Mouse (Mus musculus): ENCODE measurements around the gene Gabarapl2. TPM values are rescaled to one million over a fixed set of nuclear protein-coding genes. Genes with fewer than 3 reads are reported as not detected.

Gene Gabarapl2
- polyA plus RNA-seq, 1 experiment from 2014 or later, result 525 TPM

DNA sequence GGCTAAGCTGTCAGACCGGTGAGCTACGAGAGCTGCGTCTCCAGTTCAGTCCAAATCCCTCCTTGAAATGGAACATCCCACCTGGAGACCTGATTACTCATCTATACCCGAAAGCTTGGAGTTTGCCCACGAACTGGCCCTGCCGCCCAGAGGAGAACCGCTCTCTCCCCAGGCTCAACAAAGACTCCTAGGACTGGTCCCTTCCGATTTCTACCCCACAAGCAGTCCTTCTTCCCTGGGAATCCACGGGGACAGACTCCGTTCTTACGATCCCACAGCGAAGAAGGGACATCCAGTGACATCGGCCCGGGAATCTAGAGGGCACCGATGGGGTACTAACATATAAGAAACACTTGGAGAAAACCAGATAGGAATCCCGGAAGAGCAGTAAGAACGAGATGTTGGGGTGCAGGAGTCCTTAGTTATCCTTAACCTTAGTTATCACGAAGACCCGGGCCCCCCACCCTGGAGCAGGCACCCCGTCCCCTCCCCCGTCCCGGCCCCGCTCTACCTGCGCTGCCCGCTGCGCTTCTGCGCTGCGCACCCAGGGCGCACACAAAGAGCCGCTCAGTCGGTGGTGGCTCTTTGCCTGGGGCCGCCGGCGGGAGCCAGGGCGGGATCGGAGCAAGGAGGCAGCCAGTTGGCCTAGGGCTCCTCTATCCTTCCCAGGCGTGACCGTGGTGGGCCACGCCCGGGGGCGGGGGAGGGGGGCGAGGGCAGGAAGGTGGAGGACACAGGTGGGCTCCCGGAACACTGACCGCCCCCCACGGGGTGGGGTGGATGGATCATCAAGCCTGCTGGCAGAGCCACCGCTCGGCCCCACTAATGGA is 30.7 kb upstream of the Gabarapl2 start, which contains the start of gene Chst5:
TSS of gene Chst5 (minus strand) at position 827 of the 830 bp plus-strand sequence.
- ATAC-seq (peak; percentile 50; the same call in 1 of the 2 replicates), DNase-seq (ENCODE audit: low spot score) (peak; percentile 53)
- H3K27ac ChIP-seq (ENCODE audit: low read depth, low read length), result no peak within 1 kb of the TSS
- H3K4me2 ChIP-seq (ENCODE audit: low read length), result peak within 1 kb of the TSS; percentile 70
- 7% methylated on average over 46 of the region's 47 CpGs for WGBS
- peak within 1 kb of the TSS; percentile 56 for H3K9ac ChIP-seq (ENCODE audit: low read length)
- peak within 1 kb of the TSS; percentile 30 for H3K4me3 ChIP-seq (ENCODE audit: low read depth, low read length)
- no peaks in the 10 kb centered on the region for H3K9me3 ChIP-seq (replicated peaks; ENCODE audit: control insufficient read depth, low read length)
- H3K36me3 ChIP-seq (ENCODE audit: control insufficient read depth, insufficient read depth, low read length), result no peaks in the 10 kb centered on the region
- 0 out of 2 replicates have a peak, but pooled peaks cover 5% of the 10 kb centered on the region for H3K27me3 ChIP-seq (replicated peaks; ENCODE audit: control insufficient read depth, insufficient read depth, low read length)
- H3K4me1 ChIP-seq (ENCODE audit: control insufficient read depth, insufficient read depth, low read length), result peaks cover 5% of the 10 kb centered on the region; the same call in 1 of the 2 replicates

DNA sequence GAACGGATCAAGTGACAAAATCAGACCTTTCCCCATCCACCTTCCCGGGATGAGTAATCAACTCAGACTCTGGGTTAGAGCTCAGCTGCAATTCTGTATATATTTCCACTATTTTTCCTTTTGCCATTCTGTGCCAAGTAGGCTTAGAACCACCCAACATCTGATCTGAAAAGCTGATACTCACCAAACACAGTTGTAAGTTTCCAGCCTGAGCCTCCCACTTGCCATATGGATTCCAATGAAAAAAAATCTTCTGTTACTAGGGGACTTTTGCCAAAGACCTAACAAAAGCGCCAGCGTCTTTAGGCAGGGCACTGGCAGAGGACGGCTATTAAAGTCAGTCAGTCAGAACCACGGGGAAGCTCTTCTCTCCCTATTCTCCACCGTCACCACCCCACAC is 28.9 kb upstream of the Gabarapl2 start:
- H3K4me3 ChIP-seq (ENCODE audit: low read depth, low read length), result no peak overlapping the region
- no peak overlapping the region for H3K27ac ChIP-seq (ENCODE audit: low read depth, low read length)
- 35% methylated on average over 7 of the region's 7 CpGs for WGBS
- ATAC-seq (peak; percentile 10; the same call in 1 of the 2 replicates), DNase-seq (ENCODE audit: low spot score) (peak; percentile 67)
- H3K27me3 ChIP-seq (replicated peaks; ENCODE audit: control insufficient read depth, insufficient read depth, low read length), result 0 out of 2 replicates have a peak, but pooled peaks cover 5% of the 10 kb centered on the region
- no peak overlapping the region for H3K9ac ChIP-seq (ENCODE audit: low read length)
- H3K36me3 ChIP-seq (ENCODE audit: control insufficient read depth, insufficient read depth, low read length), result no peaks in the 10 kb centered on the region
- peaks cover 5% of the 10 kb centered on the region; the same call in 1 of the 2 replicates for H3K4me1 ChIP-seq (ENCODE audit: control insufficient read depth, insufficient read depth, low read length)
- no peaks in the 10 kb centered on the region for H3K9me3 ChIP-seq (replicated peaks; ENCODE audit: control insufficient read depth, low read length)
- no peak overlapping the region for H3K4me2 ChIP-seq (ENCODE audit: low read length)

DNA sequence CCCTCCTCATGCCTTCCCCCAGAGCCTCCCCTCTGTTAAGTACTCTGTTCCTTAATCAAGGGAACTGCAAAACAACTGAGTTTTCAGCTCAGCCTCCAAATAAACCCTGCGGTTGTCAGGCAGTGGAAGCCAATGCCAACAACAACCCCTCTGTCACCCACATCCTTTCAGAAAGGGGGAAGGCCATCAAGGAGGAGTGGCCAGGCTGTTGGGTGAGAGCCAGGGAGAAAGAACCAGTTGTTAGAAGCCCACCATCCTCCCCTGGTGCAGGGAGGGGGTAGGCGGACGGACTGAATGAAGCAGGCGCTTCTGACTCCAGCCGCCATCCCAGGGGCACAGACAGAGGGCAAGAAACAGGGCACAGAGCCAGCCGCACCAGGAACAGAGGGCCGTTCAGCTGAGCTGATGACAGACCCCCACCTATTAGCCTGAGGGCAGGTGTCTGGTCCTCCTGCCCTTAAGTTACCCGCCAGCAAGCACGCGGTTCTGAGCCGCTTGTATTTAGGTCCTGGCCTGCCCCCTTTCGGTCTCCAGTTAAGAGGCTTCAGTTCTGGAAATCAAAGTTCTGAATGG is 27.6 kb upstream of the Gabarapl2 start:
- peak; percentile 85 for ATAC-seq
- Histone ChIP-seq H3K4me2 (ENCODE audit: low read length) (peak overlapping the region; percentile 13), H3K27ac (ENCODE audit: low read depth, low read length) (peak overlapping the region; percentile 70), H3K27me3 (replicated peaks; ENCODE audit: control insufficient read depth, insufficient read depth, low read length) (0 out of 2 replicates have a peak, but pooled peaks cover 5% of the 10 kb centered on the region), H3K9me3 (replicated peaks; ENCODE audit: control insufficient read depth, low read length) (no peaks in the 10 kb centered on the region), H3K9ac (ENCODE audit: low read length) (no peak overlapping the region), H3K36me3 (ENCODE audit: control insufficient read depth, insufficient read depth, low read length) (peaks cover 6% of the 10 kb centered on the region; the same call in 1 of the 2 replicates), H3K4me1 (ENCODE audit: control insufficient read depth, insufficient read depth, low read length) (peaks cover 5% of the 10 kb centered on the region; the same call in 1 of the 2 replicates), H3K4me3 (ENCODE audit: low read depth, low read length) (no peak overlapping the region)
- DNase-seq (ENCODE audit: low spot score), result peak; percentile 87
- WGBS, result 20% methylated on average over 12 of the region's 12 CpGs

DNA sequence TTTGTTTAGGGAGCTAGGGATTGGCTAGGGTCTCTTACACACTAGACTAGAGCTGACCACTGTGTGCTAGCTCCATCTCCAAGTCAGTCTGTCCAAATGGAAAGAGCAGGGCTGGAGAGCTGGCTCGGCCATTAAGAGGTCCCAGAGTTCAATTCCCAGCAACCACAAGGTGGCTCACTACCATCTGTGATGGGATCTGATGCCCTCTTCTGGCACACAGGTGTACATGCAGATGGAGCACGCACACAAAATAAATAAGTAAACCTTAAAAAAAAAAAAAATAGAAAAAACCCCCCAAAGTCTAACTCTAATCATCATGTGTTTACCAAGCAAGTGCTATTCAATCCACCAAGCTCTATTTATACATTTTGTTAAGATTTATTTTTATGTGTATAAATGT is 20.8 kb upstream of the Gabarapl2 start:
- H3K4me1 ChIP-seq (ENCODE audit: control insufficient read depth, insufficient read depth, low read length), result no peaks in the 10 kb centered on the region
- H3K4me3 ChIP-seq (ENCODE audit: low read depth, low read length), result no peak overlapping the region
- DNase-seq (ENCODE audit: low spot score), result no peak
- ATAC-seq, result no peak
- no peak overlapping the region for H3K4me2 ChIP-seq (ENCODE audit: low read length)
- no peaks in the 10 kb centered on the region for H3K9me3 ChIP-seq (replicated peaks; ENCODE audit: control insufficient read depth, low read length)
- no peaks in the 10 kb centered on the region for H3K27me3 ChIP-seq (replicated peaks; ENCODE audit: control insufficient read depth, insufficient read depth, low read length)
- 85% methylated on average over 2 of the region's 2 CpGs for WGBS
- no peak overlapping the region for H3K27ac ChIP-seq (ENCODE audit: low read depth, low read length)
- peaks cover 11% of the 10 kb centered on the region; the same call in 1 of the 2 replicates for H3K36me3 ChIP-seq (ENCODE audit: control insufficient read depth, insufficient read depth, low read length)
- H3K9ac ChIP-seq (ENCODE audit: low read length), result no peak overlapping the region

DNA sequence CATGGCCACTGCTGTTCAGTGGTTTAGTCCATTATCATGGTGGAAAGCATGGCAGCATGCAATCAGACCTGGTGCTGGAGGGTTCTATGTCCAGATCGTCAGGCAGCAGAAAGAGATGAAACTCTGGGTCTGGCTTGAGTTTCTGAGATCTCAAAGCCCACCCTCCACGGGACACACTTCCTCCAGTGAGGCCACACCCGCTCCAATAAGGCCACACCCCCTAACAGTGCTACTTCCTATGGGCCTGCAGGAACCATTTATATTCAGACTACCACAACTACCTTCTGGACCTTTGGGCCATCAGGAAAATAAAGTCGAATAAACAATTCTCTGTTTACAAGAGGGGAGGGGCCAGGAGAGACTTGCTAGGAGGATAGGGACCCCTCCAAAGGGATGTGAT is 19.5 kb upstream of the Gabarapl2 start:
- ATAC-seq, result no peak
- H3K9me3 ChIP-seq (replicated peaks; ENCODE audit: control insufficient read depth, low read length), result no peaks in the 10 kb centered on the region

DNA sequence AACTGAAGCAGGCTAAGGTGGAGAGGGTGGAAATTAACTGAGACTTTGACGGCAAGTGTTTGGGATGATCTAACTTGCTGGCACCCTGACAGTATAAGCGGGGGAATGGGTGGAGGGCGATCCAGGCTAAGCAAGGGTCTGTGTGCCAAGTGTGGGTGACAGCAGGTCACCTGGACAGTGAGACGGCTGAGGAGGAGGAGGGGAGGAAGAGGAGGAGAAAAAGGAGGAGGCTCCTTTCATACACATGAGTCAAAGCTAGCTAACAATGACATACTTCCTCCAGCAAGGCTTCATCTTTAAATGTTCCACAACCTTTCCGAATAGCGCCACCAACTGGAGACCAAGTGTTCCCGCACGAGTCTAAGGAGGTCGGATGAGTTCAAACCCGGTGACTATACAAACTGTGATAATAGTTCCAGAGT is 17.1 kb upstream of the Gabarapl2 start:
- Histone ChIP-seq H3K4me1 (ENCODE audit: control insufficient read depth, insufficient read depth, low read length) (no peaks in the 10 kb centered on the region), H3K27ac (ENCODE audit: low read depth, low read length) (no peak overlapping the region), H3K36me3 (ENCODE audit: control insufficient read depth, insufficient read depth, low read length) (peaks cover 2% of the 10 kb centered on the region; the same call in 1 of the 2 replicates), H3K4me3 (ENCODE audit: low read depth, low read length) (no peak overlapping the region), H3K9ac (ENCODE audit: low read length) (no peak overlapping the region; the same call in 1 of the 2 replicates), H3K4me2 (ENCODE audit: low read length) (no peak overlapping the region), H3K9me3 (replicated peaks; ENCODE audit: control insufficient read depth, low read length) (no peaks in the 10 kb centered on the region), H3K27me3 (replicated peaks; ENCODE audit: control insufficient read depth, insufficient read depth, low read length) (no peaks in the 10 kb centered on the region)
- no peak for ATAC-seq
- peak; percentile 66 for DNase-seq (ENCODE audit: low spot score)
- 27% methylated on average over 10 of the region's 10 CpGs for WGBS

More for the DNA sequence above, 19.5 kb upstream of the Gabarapl2 start:
- no peak overlapping the region for H3K4me2 ChIP-seq (ENCODE audit: low read length)
- H3K27ac ChIP-seq (ENCODE audit: low read depth, low read length), result no peak overlapping the region
- H3K9ac ChIP-seq (ENCODE audit: low read length), result no peak overlapping the region
- H3K4me3 ChIP-seq (ENCODE audit: low read depth, low read length), result no peak overlapping the region
- WGBS, result 89% methylated on average over 4 of the region's 4 CpGs
- no peak for DNase-seq (ENCODE audit: low spot score)
- H3K36me3 ChIP-seq (ENCODE audit: control insufficient read depth, insufficient read depth, low read length), result peaks cover 11% of the 10 kb centered on the region; the same call in 1 of the 2 replicates
- H3K4me1 ChIP-seq (ENCODE audit: control insufficient read depth, insufficient read depth, low read length), result no peaks in the 10 kb centered on the region
- no peaks in the 10 kb centered on the region for H3K27me3 ChIP-seq (replicated peaks; ENCODE audit: control insufficient read depth, insufficient read depth, low read length)

DNA sequence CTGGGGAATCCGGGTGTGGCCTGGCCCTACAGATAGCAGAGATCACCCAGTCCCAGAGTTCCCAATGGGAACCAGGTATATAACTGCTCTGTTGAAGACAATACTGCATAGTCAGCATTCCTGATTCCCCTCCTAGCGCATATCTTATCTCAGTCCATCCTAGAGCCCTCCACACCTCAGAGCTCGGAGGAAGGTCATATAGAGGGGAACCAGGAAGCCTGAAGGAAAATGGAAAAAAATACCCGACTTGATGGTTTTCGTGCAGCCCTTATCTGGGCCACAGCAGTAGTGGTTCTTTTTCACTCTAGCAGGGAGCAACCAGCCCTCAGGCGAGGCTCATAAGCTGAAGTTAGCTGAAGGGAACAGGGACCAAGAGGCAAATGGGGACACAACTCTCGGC is 15.5 kb upstream of the Gabarapl2 start:
- Histone ChIP-seq H3K4me1 (ENCODE audit: control insufficient read depth, insufficient read depth, low read length) (no peaks in the 10 kb centered on the region), H3K9me3 (replicated peaks; ENCODE audit: control insufficient read depth, low read length) (no peaks in the 10 kb centered on the region), H3K27me3 (replicated peaks; ENCODE audit: control insufficient read depth, insufficient read depth, low read length) (no peaks in the 10 kb centered on the region), H3K4me2 (ENCODE audit: low read length) (no peak overlapping the region), H3K4me3 (ENCODE audit: low read depth, low read length) (no peak overlapping the region), H3K36me3 (ENCODE audit: control insufficient read depth, insufficient read depth, low read length) (no peaks in the 10 kb centered on the region), H3K9ac (ENCODE audit: low read length) (no peak overlapping the region), H3K27ac (ENCODE audit: low read depth, low read length) (no peak overlapping the region)
- DNase-seq (ENCODE audit: low spot score) (no peak), ATAC-seq (no peak)
- WGBS, result 83% methylated on average over 7 of the region's 7 CpGs

DNA sequence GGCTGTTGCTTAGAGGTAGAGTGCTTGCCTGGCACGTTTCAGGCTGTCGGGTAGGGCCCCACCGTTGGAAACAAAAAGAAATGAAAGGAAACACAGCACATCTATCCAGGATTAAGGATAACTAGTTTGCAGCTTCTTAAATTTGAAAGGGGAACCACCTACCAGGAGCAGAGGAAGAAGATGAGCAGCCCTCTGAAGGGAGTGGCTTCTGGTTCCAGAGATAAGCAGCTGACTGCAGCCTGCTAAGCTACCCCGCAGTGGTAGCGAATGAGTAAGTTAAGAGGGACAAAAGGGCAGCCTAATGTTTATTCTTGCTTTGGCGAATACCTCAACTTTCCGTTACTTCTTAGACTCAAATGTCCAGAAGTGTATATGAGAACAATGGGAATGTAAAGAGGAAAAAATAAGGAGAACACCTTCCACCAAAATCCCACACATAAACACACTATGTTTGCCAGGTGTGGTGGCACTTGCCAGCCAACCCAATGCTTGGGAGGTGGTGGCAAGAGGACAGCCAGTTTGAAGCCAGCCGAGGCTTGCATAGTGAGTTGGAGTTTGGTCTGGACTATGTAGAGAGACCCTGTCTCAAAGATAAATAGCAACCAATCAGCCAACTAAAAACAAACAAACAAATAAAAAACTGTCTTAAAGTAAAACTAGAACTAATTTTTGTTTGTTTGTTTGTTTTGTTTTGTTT is 10.7 kb upstream of the Gabarapl2 start:
- peaks cover 10% of the 10 kb centered on the region for H3K4me1 ChIP-seq (ENCODE audit: control insufficient read depth, insufficient read depth, low read length)
- ATAC-seq (no peak), DNase-seq (ENCODE audit: low spot score) (no peak)
- H3K9ac ChIP-seq (ENCODE audit: low read length), result no peak overlapping the region
- 76% methylated on average over 8 of the region's 8 CpGs for WGBS
- H3K27me3 ChIP-seq (replicated peaks; ENCODE audit: control insufficient read depth, insufficient read depth, low read length), result no peaks in the 10 kb centered on the region
- H3K4me3 ChIP-seq (ENCODE audit: low read depth, low read length), result no peak overlapping the region
- H3K9me3 ChIP-seq (replicated peaks; ENCODE audit: control insufficient read depth, low read length), result no peaks in the 10 kb centered on the region
- H3K36me3 ChIP-seq (ENCODE audit: control insufficient read depth, insufficient read depth, low read length), result no peaks in the 10 kb centered on the region
- H3K4me2 ChIP-seq (ENCODE audit: low read length), result no peak overlapping the region
- no peak overlapping the region for H3K27ac ChIP-seq (ENCODE audit: low read depth, low read length)

Measured in forebrain, embryonic 14.5 days (tissue).